Mouse (Mus musculus): ENCODE results near the gene Uso1. TPM values are rescaled to one million over a fixed set of nuclear protein-coding genes. Genes with fewer than 3 reads are reported as not detected.
A peak's percentile ranks its signal among the peaks of the same experiment; 100 is the strongest.
"Not testable (repeated sequence)": the region's sequence is repeated elsewhere in the genome, so short reads cannot be mapped to it uniquely, and the experiment has no call there.

The Uso1 gene
- total RNA-seq, 4 experiments from 2014 or later: 84.5 to 114 (median 92.1) TPM

DNA sequence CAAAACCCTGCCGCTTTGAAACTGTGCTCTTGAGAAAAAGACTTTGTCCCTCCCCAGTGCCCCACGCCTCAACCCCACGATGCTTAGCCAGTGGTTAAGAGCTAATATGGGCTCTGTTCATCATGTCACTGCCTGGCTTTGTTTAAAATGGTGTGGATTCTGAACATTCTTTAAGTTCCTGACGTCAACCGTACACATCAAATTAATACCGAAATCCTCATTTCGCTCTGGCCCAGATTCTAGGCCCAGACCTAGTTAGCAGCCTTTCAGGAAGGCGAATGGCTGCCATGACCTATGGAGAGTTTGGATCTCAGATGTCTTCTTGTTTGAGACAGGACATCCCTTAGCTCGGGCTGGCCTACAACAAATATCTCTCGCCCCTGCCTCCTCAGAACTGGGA is 10.0 kb upstream of the Uso1 start:
- no peak for DNase-seq

DNA sequence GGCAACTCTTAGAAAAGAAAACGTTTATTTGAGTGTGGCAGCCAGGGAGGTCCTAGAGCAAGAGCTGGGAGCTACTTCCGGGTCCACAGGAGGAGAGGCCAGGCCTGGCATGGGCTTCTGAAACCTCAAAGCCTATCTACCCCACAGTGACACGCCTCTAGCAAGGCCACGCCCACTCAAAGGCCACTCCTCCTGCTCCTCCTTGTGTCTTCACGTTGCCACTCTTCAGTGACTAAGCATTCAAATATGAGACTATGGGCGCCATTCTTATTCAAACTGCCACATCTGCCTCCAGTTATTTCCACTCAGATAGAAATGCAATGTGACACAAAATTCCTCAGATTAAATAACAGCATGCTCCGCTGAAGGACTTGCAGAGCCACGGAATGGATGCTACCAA is 9.2 kb upstream of the Uso1 start:
- no peak for DNase-seq

DNA sequence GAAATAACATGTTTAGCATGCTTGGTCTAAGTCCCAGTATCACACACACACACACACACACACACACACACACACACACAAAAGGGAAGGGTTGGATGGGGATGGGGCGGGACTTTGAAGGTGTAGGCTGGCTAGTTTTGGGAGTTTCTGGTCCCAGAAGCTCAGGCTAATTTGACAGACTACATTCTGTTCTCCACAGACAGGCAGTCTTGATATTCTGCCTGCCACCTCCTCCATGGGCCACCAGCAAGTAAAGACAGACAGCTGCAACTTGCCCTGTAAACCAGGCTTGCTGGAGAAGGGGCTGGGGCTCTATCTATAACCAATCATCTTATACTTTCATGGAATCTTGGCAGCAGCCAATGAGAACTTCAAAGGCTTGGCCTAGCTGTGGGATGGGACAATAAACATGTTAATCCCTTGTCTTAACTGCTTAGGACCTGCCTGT is 8.4 kb upstream of the Uso1 start:
- DNase-seq: no peak

DNA sequence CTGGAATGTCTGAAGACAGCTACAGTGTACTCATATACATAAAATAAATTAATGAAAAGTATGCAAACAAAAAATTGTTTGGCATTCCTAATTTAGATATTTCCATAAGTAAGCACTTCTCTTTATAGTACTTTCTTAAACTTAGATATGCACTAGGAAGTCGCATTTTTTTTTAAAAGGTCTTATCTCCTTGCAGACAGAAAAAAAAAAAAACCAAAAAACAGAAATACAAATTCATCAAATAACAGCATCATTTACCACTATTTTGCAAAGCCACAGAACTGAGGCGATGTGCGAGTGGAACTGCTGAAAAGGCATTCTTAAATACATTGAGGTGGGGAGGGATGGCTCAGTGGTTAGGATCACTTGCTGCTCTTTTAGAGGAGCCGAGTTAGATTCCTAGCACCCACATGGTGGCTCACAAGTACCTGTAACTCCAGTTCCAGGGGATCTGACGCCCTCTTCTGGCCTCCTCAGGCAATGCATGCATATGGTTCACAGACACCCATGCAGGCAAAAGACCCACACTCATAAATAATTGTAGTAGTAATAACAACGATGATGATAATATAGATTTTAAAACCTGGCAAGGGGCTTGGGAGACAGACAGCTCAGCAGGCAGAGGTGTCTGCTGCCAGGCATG is 7.6 kb upstream of the Uso1 start:
- no peak for DNase-seq

DNA sequence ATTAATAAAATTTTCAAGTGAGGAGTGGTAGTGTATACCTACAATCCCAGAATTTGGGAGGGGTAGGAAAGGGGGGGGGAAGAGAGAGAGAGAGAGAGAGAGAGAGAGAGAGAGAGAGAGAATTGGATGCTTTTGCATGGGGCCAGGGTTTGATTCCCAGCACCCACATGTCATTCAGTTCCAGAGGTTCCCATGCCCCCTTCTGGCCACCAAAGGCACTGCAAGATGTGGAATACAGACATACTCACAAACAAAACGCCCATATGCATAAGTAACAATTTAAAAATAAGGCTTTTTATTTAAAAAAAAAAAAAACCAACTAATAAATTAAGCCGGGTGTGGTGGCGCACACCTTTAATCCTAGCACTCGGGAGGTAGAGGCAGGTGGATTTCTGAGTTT is 5.6 kb upstream of the Uso1 start:
- DNase-seq: no peak

DNA sequence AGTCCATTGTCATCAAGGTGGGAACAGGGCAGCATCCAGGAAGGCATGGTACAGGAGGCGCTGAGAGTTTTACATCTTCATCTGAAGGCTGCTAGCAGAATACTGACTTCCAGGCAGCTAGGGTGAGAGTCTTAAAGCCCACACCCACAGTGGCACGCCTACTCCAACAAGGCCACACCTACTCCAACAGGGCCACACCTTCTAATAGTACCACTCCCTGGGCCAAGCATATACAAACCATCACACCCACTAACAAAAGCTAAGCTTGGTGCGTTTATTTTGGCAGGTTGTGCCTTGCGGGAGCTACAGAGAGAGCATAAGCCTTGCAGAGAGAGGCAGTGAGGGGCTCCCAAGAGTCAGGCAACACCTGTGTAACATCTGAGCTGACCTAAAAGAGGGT is 4.7 kb upstream of the Uso1 start:
- not testable (repeated sequence) for DNase-seq

DNA sequence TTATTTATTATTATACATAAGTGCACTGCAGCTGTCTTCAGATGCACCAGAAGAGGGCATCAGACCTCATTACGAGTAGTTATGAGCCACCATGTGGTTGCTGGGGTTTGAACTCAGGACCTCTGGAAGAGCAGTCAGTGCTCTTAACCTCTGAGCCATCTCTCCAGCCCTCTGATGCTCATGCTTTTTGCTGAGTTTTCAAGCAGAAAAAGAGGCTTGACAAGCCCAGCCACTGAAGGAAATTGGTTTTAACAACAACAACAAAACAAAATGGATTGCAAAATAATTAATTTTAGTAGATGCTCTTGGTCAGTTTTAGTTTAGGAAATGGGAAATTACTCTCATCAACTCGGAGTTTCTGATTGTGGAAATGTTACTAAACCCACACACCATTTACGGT is 2.8 kb upstream of the Uso1 start:
- DNase-seq: no peak

DNA sequence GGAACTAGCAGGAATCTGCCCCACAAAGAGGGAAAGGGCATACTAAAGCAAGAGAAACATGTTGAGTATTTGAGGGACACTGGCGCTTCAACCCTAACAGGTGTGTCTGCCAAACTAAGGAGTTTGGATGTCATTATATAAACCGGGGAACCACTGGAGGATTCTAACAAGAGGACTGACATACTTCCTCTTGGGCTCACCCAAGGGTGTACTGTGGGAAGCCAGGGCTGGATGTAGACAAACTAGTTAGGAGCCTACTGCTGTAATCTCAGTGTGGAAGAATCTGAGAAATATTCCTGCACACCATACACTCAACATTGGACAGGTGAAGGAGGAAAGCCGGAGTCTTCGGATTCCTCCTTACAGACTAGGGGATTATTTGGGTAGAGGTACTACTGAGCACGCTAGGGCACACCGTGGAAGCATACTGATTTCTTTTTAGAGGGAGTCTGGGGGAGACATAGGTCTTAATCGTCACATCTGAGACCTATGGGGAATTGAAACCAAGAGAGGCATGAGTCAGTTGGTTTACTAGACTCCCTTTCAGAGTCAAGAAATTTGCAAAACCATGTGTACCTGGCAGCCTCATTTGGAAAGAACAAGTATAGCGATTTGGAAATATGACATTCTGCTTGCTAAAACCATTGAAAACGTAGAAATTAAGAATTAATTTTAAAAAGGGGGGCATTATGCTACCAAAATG is 1.1 kb upstream of the Uso1 start:
- DNase-seq: no peak

DNA sequence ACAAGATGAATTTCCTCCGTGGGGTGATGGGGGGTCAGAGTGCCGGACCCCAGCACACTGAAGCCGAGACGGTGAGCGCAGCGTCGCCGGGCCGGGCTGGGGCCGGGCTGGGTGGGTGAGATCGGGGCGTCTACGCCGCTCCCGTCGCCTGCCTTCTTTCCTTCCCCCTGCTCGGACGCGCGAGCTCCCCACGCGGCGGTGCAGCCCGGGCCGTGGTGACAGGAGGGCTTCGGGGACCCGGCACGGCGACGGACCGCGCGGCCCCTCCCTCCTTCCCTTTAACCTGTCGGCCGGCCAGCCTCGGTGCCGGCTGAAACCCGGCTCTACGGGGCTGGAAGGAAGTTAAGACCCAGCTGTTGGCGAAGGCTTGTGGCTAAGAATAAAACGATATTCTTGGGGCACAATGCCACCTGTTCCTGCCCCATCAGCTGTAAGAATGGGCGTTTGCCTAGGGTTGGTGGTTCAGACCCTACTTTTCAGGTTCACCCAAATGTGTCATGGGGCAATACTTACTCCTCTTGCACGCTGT is 419 bp downstream of the Uso1 start:
- DNase-seq: peak; percentile 34

DNA sequence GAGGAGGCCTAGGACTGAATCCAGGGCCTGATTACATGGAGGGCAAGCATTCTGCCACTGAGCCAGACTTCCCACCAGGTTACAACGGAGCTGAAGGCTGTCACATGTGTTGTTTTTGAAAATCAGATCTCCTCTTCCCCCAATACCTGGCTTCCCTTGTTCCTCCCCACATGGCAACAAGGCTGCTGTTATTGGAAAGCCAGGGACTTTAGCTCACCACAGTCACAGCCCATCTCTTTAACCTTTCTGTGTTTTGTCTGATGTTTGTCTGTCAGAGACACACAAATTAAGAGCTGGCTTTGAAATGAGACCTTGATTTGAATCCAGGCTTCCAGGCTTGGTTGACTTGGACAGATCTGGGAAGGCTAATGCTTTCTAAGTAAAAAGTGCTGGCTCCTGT is 1.5 kb downstream of the Uso1 start:
- no peak for DNase-seq

DNA sequence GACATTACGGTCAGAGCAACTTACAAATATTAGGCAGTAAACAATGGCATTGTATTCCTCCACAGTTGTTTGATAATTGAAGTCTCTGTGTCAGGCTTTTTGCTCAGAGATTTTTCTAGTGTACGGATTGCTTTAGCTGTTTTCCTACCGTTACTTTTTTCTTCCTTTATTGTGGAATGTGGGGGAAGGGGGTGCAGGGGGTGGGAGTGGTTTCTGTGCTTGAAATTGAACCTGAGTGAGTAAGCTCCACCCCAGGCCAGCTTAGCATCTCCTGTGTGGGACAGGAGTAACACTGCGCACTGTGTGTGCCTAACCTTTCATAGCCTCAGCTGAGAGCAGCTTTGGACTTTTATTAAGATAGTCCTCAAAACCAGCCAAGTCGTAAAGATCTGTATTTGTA is 4.0 kb downstream of the Uso1 start:
- no peak for DNase-seq

DNA sequence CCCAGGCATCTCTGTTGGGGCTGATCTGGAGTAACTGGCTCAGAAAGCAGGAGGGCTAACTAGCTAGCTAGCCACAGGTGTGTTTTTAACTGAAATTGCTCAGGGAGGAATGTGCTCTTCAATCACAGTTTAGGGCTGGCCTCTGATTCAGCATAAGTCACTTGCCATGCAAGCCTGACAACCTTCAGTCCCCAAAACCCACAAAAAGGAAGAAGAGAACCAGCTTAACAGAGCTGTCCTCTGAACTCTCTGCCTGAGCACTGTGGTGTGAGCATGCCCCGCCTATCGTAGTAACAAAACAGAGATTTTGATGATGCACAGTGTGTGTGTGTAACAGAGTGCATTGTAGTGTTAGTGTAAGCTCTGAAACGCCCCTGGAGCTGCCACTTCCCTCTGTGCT is 4.7 kb downstream of the Uso1 start:
- DNase-seq: no peak

DNA sequence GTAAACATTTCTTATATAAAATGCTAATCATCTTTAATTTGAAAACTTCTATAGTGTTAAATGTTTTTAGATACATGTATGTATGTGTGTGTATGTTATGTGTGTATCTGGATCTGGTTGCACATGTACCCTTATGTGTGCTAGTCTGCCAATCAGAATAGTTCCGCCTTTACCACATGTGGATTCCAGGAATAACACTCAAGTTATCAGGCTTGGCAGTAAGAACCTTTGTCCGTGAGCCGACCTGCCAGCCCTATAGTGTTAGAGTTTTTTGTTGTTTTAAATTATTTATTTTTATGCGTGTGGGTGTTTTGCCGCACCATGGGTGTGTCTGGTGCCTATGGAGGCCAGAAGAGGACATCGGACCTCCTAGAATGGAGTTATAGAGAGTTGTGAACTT is 5.9 kb downstream of the Uso1 start:
- DNase-seq: no peak

DNA sequence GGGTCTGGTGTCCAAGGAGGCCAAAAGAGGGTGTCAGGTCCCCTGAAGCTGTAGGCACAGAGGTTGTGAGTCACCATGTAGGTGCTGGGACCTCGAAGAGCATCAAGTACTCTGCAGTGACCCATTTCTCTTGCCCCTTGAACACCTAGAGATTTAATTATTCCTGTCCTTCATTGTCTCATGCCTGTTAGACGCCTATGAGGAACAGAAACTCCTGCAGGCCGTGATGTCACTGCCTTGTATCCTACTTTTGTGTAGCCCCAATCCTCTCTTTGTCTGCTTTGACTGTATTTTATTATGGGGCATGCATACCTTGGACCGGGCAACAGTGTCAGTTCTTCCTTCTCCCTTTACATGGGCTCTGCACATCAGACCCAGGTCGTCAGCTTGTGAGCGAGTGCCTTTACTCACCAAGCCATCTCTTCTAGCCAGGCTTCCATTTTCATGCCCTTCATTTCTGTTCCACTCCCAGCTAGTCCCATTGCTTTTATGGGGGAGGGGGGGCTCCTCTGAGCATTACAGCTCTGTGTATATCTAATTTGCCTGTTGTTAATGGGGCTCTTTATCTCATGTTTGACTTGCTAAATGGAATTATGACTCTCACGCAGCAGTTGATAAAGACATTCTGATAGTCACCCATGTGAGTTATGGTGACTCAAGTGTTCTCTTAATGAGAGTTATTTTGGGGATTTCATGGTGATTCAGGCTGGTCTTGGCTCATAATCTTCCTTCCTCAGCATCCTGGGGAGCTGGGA is 7.4 kb downstream of the Uso1 start:
- DNase-seq: no peak

DNA sequence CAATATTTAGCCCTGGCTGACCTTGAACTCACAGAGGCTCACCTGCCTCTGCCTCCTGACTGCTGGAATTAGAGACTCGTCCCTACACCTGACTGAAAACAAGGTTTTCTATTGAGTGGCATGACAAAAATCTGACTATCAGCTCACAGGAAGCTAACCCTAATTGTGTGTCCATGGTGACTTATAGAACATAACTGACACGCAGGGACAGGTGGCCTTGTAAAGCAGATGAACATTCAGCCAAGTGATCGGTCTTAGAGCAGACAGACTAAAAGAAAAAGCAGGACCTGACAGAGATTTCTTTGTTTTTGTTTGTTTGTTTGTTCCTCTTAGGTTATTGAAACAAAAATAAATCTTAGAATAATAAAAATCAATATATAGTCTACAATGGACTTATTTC is 10.5 kb downstream of the Uso1 start:
- DNase-seq: no peak

DNA sequence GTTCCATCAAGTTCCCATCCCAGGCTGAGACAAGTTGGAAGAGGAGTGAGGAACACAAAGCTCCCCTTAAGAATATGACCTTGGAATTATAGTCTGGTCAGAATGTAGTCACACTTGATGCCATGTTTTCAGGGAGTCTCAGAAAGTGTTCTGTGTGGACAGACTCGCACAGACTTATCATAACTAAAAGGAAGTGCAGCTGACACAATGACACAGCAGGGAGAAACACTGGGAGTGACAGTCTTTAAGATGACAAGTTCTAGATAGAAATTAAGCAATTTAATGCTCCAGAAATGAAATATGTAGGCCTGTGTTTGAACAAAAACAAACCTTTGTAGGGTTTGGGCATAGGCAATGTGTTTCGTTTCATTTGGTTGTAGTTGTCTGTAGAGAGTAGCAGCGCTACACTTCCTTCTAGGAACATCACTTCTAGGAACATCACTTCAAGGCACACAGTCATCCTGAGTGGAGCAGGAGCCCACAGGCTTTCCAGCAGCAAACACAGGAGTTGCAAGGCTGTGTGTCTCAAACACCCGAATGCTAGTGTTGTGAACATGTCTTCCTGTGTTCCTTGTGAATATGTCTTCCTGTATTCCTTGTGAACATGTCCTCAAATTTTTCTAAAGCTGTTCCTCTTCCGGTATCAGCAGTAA is 11.7 kb downstream of the Uso1 start:
- no peak for DNase-seq

DNA sequence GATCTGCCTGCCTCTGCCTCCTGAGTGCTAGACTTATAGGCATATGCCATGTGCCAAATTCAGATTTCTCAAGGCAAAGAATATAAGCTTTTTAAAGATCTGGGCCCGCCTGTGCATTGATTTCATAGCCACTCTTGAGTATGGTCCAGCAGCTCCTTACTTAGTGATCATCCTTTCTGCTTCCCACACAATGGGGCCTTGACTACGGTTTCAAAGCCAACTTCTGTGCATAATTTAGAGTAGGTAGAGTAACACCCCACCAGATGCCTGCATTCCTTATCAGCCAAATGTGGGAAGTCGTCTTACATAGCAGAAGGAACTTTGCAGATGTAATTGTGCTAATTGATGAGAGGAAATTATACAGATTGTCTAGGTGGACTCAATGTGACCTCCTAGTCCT is 17.1 kb downstream of the Uso1 start:
- DNase-seq: no peak

DNA sequence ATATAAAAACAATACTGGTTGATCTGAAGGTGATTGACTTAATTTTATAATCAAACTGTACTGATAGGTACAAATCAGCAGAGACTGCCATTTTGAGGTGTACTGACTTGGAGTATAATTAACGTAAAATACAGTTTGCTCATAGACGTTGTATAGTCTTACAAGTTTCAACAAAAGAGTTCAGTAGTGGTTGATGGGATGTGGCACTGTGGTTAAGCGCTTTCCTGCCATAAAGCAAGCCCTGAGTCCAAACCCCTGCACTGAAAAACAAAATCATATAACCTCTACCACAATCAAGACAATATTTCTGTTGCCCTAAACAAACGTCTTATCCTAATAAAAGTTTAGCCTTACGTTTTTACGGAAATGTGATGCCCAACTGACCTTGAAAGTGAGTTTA is 28.2 kb downstream of the Uso1 start:
- DNase-seq: no peak

DNA sequence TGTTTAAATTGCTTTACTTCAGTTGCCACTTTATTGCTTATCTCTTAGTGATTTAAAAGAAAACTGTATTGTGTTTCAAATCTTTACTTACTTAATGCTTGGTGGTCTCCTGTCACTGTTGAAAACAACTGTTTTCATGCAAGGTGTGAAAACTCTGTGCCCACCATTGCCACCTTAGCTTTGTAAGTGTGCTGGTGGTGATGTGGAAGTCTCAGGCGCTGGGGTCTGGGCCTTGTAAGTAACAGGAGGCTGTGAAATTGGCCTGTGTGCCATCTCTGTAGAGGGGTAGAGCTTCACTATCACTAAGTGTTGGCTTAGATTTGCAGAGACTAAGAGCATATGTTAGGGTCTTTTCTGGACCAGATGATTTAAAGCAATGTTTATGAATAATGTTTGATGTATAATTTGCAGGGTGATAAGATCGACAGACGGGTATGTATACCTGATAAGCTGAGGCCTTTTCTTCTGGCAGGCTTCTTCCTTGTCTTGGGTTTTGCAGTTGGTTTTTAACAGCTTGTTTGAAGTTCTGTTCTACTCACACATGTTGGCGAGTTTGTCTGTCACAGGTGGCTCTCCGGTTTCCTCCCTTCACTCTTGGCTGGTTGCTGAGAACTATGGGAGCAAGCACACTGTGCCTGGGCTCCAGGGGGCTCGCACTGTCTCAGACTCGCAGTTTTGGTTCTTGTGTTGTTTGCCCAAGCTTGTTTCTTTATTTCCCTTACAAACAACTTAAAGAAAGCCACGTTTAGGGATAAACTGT is 45.5 kb downstream of the Uso1 start:
- no peak for DNase-seq

DNA sequence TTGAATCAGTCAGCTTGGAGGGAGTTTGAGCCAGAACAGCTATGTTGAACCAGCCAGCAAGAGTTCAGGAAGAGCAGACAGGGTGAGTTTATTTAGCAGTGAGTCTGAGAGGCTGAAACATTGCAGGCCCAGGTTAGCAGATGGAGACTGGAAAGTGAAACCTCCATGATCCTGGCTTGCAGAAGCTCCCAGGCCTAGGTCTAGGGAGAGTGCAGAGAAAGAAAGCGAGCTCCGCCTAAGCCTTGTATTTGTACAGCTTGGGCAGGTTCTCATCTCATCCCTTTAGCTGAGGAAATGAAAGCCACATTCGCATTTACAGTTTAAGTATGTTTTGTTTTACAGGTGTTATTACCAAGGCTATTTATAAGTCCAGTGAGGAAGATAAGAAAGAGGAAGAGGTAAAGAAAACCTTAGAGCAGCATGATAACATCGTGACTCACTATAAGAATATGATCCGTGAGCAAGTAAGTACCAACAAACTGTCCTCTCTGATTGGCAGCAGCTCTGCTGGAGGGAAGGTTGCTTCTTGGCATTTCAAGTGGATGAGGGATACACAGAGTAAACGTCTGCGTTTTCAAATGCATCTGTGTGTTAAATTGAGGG is 51.2 kb downstream of the Uso1 start:
- DNase-seq: no peak

DNA sequence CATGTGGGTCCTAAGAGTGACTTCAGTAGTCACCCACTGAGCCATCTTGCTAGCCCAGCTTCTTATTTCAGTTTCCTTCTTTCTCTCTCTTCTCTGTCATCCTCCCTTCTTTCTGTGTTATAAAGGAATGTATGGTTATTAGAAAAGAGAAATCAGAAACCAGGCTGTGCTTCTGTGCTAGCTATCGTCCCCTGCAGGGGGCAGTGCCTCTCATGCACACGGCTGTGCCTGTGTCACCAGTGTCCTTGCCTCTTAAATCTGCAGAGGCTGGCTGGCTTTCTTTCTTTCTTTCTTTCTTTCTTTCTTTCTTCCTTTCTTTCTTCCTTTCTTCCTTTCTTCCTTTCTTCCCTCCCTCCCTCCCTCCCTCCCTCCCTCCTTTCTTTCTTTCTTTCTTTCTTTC is 58.0 kb downstream of the Uso1 start:
- DNase-seq: not testable (repeated sequence)

Data from adrenal gland, adult 8-10 months (tissue).